Mouse (Mus musculus): ENCODE measurements around the gene Zwilch.

- no peak for TF ChIP-seq CTCF (IDR thresholded peaks at IDR 0.05; ENCODE audit: insufficient read depth, low read length)
- TF ChIP-seq POLR2A (IDR thresholded peaks at IDR 0.05; ENCODE audit: borderline replicate concordance, extremely low read depth, low read depth, low read length): no peak
These were observed 48.6 kb upstream of the Zwilch start for GRCm38 (mm10) chr9:64221480-64221879.

Data from lung, adult 2 months (tissue).